Mouse (Mus musculus): ENCODE results near the gene Fam84a. TPM values are rescaled to one million over a fixed set of nuclear protein-coding genes. Genes with fewer than 3 reads are reported as not detected.
A peak's percentile ranks its signal among the peaks of the same experiment; 100 is the strongest.

Gene Fam84a
- polyA plus RNA-seq (2012; rRNA removed): 15.4 and 32.0 TPM in 2 replicates

DNA sequence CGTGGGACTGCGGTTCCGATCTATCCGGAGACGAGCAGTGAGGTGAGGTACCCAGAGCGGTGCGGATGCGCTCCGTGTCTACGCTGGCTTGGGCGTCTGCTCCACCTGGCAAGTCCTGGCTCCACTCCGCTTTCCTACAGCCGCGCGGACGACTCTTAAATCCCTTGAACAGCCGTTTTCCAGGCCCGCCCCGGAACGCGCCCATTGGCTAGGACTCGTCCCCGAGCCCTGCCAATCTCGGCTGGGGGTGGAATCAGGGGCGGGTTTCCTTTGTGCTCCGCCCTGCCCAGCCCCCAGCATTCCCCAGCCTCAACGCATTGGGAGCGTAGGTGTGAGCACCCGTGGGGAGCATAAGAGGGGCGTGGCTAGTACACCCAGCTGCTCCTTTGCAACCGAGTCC, at the start of gene Fam84a:
Fam84a (minus strand) TSS at position 134 of the 400 bp plus-strand sequence.
- peak; percentile 79 for DNase-seq (ENCODE audit: low read depth, low spot score)
- 1% methylated on average over 31 of the region's 31 CpGs for WGBS

DNA sequence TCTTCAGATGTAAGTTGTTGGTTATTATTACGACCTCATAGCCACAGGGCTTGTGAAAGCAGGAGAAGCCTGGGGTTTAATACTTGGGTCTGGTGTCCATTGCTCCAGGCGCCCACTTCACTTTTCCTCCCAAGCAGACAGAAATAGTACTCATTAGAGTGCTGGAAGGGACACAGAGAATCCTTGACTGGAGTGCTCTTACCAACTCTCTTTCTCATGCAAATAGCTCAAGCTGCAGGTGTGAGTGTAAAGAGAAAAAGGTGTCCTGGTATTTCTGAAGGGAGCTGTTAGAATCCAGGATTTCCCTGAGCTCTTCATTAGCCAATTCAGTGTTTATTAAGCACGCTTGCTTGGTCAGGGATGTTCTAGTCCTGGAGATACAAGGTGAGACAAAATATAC, 43.6 kb upstream of the Fam84a start:
- DNase-seq (ENCODE audit: low read depth, low spot score): no peak
- 64% methylated on average over 3 of the region's 3 CpGs for WGBS

- DNase-seq (ENCODE audit: low read depth, low spot score): no peak
- 46% methylated on average over 3 of the region's 3 CpGs for WGBS
Observed at GRCm38 (mm10) chr12:14186689-14187195, 34.9 kb upstream of the Fam84a start.

- WGBS: 49% methylated on average over 2 of the region's 2 CpGs
- no peak for DNase-seq (ENCODE audit: low read depth, low spot score)
Observed at GRCm38 (mm10) chr12:14165713-14166112, 13.9 kb upstream of the Fam84a start.

- DNase-seq (ENCODE audit: low read depth, low spot score): no peak
- 85% methylated on average over 1 of the region's 1 CpGs for WGBS
Observed at GRCm38 (mm10) chr12:14164936-14165335, 13.1 kb upstream of the Fam84a start.

DNA sequence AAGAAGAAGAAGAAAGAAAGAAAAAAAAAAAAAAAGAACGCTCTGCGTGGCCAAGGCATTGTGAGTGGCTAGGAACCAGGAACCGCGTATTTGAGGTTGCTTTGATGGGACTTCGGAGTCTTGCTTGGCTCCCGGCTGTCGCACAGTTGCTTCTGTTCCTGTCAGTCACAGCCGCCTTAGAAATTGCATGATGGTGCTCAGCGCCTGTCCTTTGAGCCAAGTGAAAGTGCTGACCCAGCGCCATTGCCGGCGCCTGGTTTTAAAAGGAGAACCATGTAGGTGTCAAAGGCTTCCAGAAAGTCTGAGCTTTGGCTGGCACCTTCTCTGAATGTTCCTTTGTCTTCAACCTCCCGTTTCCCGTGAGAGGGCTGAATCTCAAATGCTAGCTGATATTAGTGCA, 572 bp upstream of the Fam84a start:
- WGBS: 1% methylated on average over 14 of the region's 14 CpGs
- no peak for DNase-seq (ENCODE audit: low read depth, low spot score)

DNA sequence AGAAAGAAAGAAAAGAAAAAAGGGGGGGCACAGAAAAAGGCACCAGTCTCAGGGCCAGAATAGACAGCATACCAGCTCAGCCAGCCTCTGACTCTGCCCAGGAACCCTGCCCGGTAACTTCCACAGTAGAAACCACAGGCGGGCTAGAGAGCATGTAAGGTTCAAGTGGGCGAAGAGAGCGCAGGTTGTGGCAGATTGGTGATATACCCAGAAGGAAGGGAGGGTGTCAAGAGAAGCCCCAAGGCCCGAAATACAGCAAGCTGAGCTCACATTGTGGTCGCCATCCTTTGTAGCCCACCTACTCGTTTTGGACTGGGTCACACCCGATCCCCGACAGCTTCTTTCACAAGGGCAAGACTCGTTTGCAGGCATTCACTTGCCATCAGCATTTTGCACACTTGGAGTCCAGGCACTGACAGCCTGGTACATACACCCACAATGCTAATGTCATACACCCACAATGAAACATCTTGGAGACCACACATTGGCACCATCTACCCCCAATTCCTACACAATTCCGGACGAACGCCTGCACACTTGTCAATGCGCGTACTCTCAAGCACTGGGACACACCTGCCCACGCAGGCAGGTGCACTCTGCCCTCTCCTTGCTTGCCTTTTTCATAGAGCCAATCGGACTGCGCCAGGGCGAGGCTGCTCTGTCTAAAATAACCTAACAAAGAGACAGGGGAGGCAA, 770 bp downstream of the Fam84a start:
- 6% methylated on average over 19 of the region's 19 CpGs for WGBS
- no peak for DNase-seq (ENCODE audit: low read depth, low spot score)

- WGBS: 3% methylated on average over 20 of the region's 20 CpGs
- no peak for DNase-seq (ENCODE audit: low read depth, low spot score)
Observed at GRCm38 (mm10) chr12:14150568-14150909, 1.3 kb downstream of the Fam84a start.

DNA sequence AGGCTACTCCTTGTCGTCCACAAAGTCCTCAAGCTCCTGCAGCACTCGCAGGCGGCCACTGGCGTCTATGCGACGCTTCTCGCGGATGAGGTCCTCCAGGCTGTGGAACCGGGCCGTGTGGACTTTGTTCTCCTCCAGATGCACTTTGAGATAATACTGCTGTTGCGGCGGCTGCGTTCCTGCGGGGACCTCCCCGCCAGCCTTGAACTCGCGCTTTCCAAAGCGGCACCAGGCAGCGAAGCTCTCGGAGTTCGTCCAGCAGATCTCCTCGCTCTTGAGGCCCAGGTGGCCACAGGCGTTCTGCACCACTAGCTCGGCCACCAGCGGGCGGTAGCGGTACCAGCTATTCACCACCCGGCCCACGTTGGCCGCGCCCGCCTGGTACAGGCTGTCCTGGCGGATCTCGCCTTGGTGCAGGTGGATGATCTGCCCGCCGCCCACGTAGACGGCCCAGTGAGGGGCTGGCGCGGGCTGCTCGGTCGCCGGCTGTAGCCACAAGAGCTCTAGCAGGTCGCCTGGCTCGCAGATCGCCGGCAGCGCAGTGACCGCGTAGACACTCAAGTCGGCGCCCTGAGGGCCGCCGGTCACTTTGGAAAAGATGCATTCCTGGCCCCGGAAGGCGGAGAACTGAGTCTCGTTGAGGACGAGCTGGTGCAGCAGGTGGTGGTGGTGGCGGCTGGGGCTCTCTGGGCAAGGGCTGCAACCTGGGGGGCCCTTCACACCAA, 1.8 kb downstream of the Fam84a start:
- 2% methylated on average over 59 of the region's 59 CpGs for WGBS
- no peak for DNase-seq (ENCODE audit: low read depth, low spot score)

DNA sequence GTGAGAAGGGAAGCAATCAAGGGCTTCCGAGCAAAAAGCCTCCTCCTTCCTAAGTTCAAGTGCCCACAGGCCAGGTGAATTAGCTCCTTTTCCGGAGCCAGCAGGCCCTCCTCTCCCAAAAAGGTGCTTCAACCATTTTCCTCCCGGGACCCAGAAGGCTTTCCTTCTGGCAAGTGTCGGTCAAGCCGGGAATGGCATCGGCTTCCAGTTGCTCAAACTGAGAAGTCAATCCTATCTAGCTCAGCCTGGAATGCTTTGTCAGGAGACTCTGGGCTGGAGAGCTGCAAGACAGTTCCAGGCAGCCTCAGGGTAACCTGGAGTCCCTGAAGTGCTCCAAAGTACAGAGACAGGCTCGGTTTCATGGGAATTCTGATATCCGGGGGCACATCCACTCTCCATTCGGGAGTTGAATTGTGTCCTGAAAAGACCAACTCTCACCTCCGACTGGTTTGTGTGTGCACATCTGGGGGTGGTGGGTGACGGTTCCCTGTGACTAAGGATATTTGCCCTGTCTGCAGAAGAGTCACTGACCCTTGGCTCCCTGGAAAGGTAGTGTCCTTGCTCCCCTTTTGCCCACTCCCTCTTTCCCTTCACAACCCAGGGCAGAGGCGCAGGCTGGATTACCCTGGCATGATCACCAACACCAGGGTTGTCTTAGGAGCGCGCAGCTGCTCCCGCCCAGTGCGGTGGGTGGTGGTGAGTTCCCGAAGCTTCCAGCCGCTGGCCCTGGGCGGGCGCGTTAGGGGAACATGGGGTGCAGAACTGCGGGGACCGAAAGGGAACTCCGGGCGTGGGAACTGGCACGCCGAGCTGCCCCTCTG, 2.6 kb downstream of the Fam84a start:
- DNase-seq (ENCODE audit: low read depth, low spot score): no peak
- WGBS: 38% methylated on average over 27 of the region's 27 CpGs

- DNase-seq (ENCODE audit: low read depth, low spot score): no peak
- 69% methylated on average over 1 of the region's 1 CpGs for whole genome bisulfite sequencing
Observed at GRCm38 (mm10) chr12:14137046-14137445, 14.8 kb downstream of the Fam84a start.

- no peak for DNase-seq (ENCODE audit: low read depth, low spot score)
- 73% methylated on average over 6 of the region's 6 CpGs for WGBS
Observed at GRCm38 (mm10) chr12:14114730-14115129, 37.1 kb downstream of the Fam84a start.

DNA sequence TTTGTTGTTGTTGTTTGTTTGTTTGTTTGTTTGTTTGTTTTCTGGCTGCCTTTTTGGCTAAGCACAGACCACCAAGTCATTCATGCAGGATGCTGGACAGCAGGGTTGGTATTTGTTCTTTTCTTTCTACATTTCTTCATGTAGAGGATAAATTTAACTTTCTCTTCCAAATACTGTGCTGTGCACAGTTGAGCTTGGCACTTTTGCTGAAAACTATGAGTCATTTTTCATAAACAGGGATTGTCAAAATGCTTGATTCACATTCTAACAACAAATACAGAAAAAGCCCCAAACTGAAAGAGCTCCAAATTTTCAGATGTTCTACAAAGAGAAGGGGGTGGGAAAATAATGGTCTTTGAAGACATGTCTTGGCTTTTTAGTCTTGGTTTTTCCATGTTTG, 54.9 kb downstream of the Fam84a start:
- DNase-seq (ENCODE audit: low read depth, low spot score): no peak
